Mouse (Mus musculus) forebrain, embryonic 16.5 days (tissue): ENCODE data around the gene Polr2e. TPM values are rescaled to one million over a fixed set of nuclear protein-coding genes. Genes with fewer than 3 reads are reported as not detected.
A peak's percentile ranks its signal among the peaks of the same experiment; 100 is the strongest.

ENCODE experiments used
- ATAC-seq: fragments of 200-750 bp; cut with Nextera tagmentation; 2 replicates; pipeline ENCODE4 v1.8.0; 2017; ENCODE audit warnings: mild to moderate bottlenecking, moderate library complexity
- H3K27ac ChIP-seq: fragments of 300-500 bp; sonication (generic); 2 replicates; pipeline ENCODE4 v1.5.1; 2014; ENCODE audit warnings: low read length, control low read depth
- H3K27me3 ChIP-seq: fragments of 300-500 bp; sonication (generic); replicated peaks from 2 replicates; pipeline ENCODE4 v1.6.1; 2014; ENCODE audit warnings: low read length; ENCODE audit not compliant: control insufficient read depth, insufficient read depth
- H3K36me3 ChIP-seq: fragments of 300-500 bp; sonication (generic); 2 replicates; pipeline ENCODE4 v1.6.1; 2014; ENCODE audit not compliant: control insufficient read depth, insufficient read depth
- H3K4me1 ChIP-seq: fragments of 300-500 bp; sonication (generic); replicated peaks from 2 replicates; pipeline ENCODE4 v1.6.1; 2014; ENCODE audit warnings: low read length; ENCODE audit not compliant: control insufficient read depth, insufficient read depth
- H3K4me2 ChIP-seq: fragments of 300-500 bp; sonication (generic); 2 replicates; pipeline ENCODE4 v1.6.1; 2014; ENCODE audit warnings: mild to moderate bottlenecking, low read length, control low read depth
- H3K4me3 ChIP-seq: fragments of 300-500 bp; sonication (generic); replicated peaks from 2 replicates; pipeline ENCODE4 v1.5.1; 2014; ENCODE audit warnings: mild to moderate bottlenecking, low read length, control low read depth
- H3K9ac ChIP-seq: fragments of 300-500 bp; sonication (generic); replicated peaks from 2 replicates; pipeline ENCODE4 v1.6.1; 2014; ENCODE audit warnings: low read depth, low read length, control low read depth
- H3K9me3 ChIP-seq: fragments of 300-500 bp; sonication (generic); 2 replicates; pipeline ENCODE4 v1.6.1; 2016; ENCODE audit warnings: low read length; ENCODE audit not compliant: control insufficient read depth
- WGBS: fragments of 180-500 bp; shearing (Covaris S2); extraction: QIAGEN DNeasy Blood & Tissue Kit; methylation state at CpG from one replicate; pipeline ENCODE4 v1.1.7; 2014; 5-methylcytosine and 5-hydroxymethylcytosine counted together
- polyA plus RNA-seq: library from polyadenylated mRNA; unstranded; fragments of >200 nt; fragmentation: Nextera tagmentation; extraction: Ambion mirVana; gene quantifications from 2 replicates; pipeline ENCODE4 v1.2.1, GENCODE M21; 2015

Polr2e gene
- polyA plus RNA-seq, 1 experiment from 2014 or later = 173 TPM

DNA sequence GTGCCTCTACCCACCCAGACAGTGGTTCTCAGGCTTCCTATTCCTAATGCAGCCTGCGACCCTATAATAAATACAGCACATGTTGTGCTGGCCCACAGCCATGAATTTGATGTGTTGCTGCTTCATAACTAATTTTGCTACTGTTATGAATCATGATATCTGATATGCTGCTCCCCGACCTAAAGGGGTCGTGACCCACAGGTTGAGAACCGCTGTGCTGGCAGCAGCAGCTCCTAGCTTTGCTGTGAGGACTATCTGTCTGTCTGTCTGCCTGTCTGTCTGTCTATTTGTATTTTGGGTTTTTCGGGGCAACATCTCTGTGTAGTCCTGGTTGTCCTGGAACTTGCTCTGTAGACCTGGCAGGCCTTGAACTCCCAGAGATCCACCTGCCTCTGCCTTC is 15.8 kb downstream of the Polr2e start:
- ATAC-seq = no peak
- H3K9me3 ChIP-seq = no peaks in the 10 kb centered on the region
- H3K27me3 ChIP-seq = peaks cover 11% of the 10 kb centered on the region
- H3K27ac ChIP-seq = no peak overlapping the region
- WGBS = 81% methylated on average over 5 of the region's 5 CpGs
- no peak overlapping the region for H3K9ac ChIP-seq
- no peaks in the 10 kb centered on the region for H3K4me1 ChIP-seq
- no peaks in the 10 kb centered on the region for H3K36me3 ChIP-seq
- no peak overlapping the region for H3K4me3 ChIP-seq
- H3K4me2 ChIP-seq = no peak overlapping the region

DNA sequence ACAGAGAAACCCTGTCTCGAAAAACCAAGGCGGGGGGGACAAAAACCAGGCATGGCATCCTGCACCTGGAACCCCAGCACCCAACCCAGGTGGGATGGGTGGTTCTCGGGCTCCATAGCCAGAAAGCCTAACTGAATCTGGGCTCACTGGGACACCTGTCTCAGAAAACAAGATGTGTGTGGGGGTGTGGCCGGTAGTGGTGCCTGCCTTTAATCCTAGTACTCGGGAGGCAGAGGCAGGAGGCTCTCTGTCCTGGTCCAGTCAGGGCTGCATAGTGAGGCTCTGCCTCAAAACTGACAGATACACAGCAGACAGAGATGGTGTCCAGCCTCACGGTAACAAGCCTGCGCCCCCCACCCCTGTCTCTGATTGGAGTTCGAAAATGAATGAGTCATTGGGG is 16.8 kb downstream of the Polr2e start:
- Histone ChIP-seq H3K4me3 (no peak overlapping the region), H3K27ac (no peak overlapping the region), H3K36me3 (no peaks in the 10 kb centered on the region), H3K4me2 (no peak overlapping the region), H3K4me1 (no peaks in the 10 kb centered on the region), H3K27me3 (peaks cover 16% of the 10 kb centered on the region), H3K9ac (no peak overlapping the region), H3K9me3 (no peaks in the 10 kb centered on the region)
- WGBS = 93% methylated on average over 8 of the region's 8 CpGs
- no peak for ATAC-seq

DNA sequence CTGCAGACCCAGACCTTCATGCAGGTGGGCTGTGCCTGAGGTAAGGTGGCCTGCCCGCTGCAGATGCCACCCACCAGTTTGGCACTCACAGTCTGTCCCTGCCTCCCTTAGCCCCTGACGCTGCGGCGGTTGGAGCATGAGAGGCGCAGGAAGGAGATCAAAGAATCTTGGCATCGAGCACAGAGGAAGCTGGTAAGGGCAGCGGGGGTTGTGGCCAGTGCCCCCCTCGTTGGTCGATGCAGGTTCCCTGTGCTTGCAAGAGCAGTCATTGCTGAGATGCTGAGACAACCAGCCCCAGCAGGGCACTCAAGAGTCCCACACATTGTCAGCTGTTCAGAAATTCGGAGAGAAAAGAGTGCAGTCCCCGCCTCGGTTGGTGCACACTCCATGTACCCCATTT is 17.4 kb downstream of the Polr2e start:
- H3K4me3 ChIP-seq = no peak overlapping the region
- H3K36me3 ChIP-seq = no peaks in the 10 kb centered on the region
- no peak for ATAC-seq
- peaks cover 20% of the 10 kb centered on the region for H3K27me3 ChIP-seq
- no peak overlapping the region for H3K9ac ChIP-seq
- WGBS = 88% methylated on average over 12 of the region's 12 CpGs
- H3K4me1 ChIP-seq = no peaks in the 10 kb centered on the region
- H3K4me2 ChIP-seq = no peak overlapping the region
- H3K9me3 ChIP-seq = no peaks in the 10 kb centered on the region
- no peak overlapping the region for H3K27ac ChIP-seq

DNA sequence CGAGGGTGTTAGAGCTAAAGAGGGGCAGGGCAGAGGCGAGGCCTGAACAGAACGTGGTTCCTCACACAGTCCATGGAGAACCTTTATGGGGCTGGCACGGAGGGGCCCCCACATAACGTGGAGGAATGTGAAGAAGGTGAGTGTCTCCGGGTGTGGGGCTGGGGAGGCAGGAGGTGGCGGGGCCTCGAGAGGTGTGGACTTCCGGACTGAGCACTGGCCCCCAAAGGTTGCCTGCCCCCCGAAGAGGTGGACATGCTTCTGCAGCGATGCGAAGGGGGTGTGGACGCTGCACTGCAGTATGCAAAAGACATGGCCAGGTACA is 18.3 kb downstream of the Polr2e start:
- H3K27me3 ChIP-seq = peaks cover 21% of the 10 kb centered on the region
- 93% methylated on average over 13 of the region's 13 CpGs for WGBS
- H3K4me2 ChIP-seq = no peak overlapping the region

DNA sequence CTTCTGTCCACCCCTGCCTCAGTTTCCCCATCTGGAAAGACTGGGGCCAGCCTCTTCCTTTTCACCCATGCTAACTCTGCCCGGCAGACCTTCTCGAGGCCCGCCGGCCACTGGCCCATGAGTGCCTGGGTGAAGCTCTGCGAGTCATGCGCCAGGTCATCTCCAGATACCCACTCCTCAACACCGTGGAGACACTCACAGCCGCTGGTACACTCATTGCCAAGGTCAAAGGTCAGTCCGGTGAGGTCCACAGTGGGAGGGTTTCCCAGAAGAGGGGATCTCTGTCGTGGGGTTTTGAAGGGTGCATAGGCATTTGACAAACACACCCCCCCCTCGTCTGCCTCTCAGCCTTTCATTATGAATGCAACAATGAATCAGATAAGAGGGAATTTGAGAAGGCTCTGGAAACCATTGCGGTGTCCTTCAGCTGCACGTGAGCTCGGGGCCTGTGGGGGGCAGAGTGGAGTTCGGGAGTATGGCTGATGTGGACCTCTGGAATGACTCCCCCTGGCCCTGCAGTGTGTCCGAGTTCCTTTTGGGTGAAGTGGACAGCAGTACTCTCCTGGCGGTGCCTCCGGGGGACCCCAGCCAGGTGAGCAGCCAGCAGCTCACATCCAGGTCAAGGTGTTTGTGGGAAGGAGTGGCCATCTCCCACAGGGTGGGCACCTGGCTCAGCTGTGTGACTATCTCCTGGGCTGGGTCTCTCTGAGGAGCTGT is 18.8 kb downstream of the Polr2e start:
- ATAC-seq = no peak
- Histone ChIP-seq H3K4me2 (no peak overlapping the region), H3K9ac (no peak overlapping the region), H3K27ac (no peak overlapping the region), H3K4me1 (no peaks in the 10 kb centered on the region), H3K27me3 (peaks cover 27% of the 10 kb centered on the region), H3K36me3 (no peaks in the 10 kb centered on the region), H3K9me3 (no peaks in the 10 kb centered on the region), H3K4me3 (no peak overlapping the region)
- WGBS = 82% methylated on average over 18 of the region's 18 CpGs

More for the DNA sequence above, 18.3 kb downstream of the Polr2e start:
- no peak overlapping the region for H3K27ac ChIP-seq
- no peak for ATAC-seq
- no peak overlapping the region for H3K4me3 ChIP-seq
- no peaks in the 10 kb centered on the region for H3K4me1 ChIP-seq
- no peak overlapping the region for H3K9ac ChIP-seq
- no peaks in the 10 kb centered on the region for H3K9me3 ChIP-seq
- no peaks in the 10 kb centered on the region for H3K36me3 ChIP-seq

DNA sequence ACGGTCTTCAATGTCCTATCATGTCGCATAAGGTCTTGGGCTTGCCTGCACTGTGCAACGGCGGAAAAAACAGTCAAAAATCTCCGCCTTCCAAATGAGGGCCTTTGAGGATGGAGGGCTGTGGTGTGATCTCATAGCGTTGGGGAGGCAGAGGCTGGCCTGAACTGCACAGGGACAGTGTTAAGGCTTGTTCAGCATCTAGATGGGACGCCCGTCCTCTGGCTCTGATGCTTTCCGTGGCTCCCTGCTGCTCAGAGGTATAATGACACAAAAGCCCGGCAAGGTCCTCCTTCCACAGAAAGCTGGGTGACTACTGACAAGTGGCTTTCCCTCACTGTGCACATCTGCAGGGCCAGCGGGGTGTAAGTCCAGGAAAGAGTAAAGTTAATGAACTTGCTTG is 19.4 kb downstream of the Polr2e start:
- H3K4me2 ChIP-seq = no peak overlapping the region
- H3K27ac ChIP-seq = no peak overlapping the region
- no peak overlapping the region for H3K4me3 ChIP-seq
- no peak overlapping the region for H3K9ac ChIP-seq
- H3K4me1 ChIP-seq = no peaks in the 10 kb centered on the region
- no peaks in the 10 kb centered on the region for H3K9me3 ChIP-seq
- peaks cover 30% of the 10 kb centered on the region for H3K27me3 ChIP-seq
- no peak for ATAC-seq
- WGBS = 20% methylated on average over 11 of the region's 11 CpGs
- H3K36me3 ChIP-seq = no peaks in the 10 kb centered on the region

DNA sequence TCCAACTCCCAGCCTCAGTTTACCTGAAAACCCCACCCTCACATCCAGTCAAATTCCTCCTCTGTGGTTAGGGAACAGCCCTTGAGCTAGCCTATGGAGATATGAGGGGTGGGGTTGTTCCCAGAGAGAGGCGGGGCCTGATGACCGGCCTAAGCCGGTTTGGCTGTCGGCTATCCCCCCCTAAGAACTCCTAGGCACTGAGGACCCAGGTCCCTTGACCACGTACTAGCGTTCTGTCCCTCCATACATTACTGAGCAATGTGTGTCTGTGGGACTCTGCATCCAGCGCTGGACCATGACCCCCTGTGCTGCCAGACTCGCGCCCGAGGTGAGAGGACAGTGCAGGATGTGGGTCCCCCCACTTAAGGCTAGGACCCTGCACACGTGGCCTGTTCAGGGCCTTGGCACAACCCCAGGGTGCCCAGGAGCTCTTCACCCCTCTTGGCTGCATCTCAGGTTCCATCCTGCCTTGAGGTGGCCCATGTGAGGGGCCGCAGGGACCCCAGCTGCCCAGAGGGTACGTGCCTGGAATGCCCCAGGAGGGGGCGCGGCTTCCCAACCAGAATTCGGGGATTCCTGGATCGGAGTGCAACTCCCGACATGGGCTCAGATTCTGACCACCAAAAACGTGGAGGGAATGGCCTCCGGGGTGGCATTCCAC is 20.0 kb downstream of the Polr2e start:
- Histone ChIP-seq H3K4me3 (no peak overlapping the region), H3K4me2 (no peak overlapping the region), H3K9ac (peak overlapping the region; percentile 31; the same call in 1 of the 2 replicates), H3K36me3 (no peaks in the 10 kb centered on the region), H3K27me3 (peaks cover 36% of the 10 kb centered on the region), H3K4me1 (no peaks in the 10 kb centered on the region), H3K9me3 (no peaks in the 10 kb centered on the region), H3K27ac (no peak overlapping the region)
- ATAC-seq = no peak
- WGBS = 5% methylated on average over 20 of the region's 20 CpGs

DNA sequence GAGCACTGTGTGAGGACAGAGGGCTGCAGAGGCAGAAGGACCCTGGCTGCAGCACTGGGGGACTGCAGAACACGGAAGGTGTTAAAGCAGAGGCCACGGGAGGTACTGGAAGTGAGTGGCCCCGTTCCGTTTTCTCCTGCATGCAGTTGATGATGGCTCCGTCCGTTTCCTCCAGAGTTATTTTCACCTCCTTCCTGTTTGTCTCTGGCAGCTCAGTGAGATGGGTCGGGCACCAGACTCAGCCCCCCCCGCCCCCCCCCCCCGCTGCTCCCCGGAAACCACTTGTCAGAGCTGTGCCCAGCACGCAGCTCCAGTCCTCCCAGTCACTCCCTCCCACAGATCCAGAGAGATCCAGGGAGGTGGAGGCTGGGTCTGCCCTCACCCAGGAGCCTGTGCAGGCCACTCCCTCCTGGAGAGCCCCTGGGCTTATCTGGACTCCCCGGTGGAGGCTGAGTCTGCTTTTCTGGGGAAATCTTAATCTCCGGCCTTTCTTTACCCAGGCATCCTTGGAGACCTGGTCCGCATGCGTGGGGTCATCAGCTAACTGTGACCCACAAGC is 20.8 kb downstream of the Polr2e start:
- Histone ChIP-seq H3K27ac (no peak overlapping the region), H3K27me3 (peaks cover 44% of the 10 kb centered on the region), H3K4me1 (no peaks in the 10 kb centered on the region), H3K4me2 (no peak overlapping the region), H3K9me3 (no peaks in the 10 kb centered on the region), H3K4me3 (no peak overlapping the region), H3K9ac (no peak overlapping the region), H3K36me3 (no peaks in the 10 kb centered on the region)
- 9% methylated on average over 15 of the region's 15 CpGs for WGBS
- no peak for ATAC-seq

DNA sequence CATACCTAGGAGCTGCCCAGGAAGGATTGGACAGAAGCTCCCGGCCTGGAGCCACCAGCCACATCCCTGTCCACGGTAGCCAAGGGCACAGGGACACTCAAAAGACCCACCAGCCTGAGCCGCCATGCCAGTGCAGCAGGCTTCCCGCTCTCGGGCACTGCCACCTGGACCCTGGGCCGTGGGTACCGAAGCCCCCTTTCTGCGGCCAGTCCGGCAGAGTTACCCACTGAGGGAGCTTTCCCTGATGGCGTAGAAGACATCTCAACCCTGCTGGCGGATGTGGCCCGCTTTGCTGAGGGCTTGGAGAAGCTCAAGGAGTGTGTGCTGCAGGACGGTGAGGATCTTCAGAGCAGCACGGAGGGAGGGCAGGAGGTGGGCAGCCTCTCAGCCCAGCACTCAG is 21.8 kb downstream of the Polr2e start:
- WGBS = 80% methylated on average over 14 of the region's 14 CpGs
- ATAC-seq = no peak

More for the DNA sequence above, 21.8 kb downstream of the Polr2e start:
- Histone ChIP-seq H3K4me1 (no peaks in the 10 kb centered on the region), H3K27ac (no peak overlapping the region), H3K9me3 (no peaks in the 10 kb centered on the region), H3K27me3 (peaks cover 54% of the 10 kb centered on the region), H3K4me3 (no peak overlapping the region), H3K36me3 (no peaks in the 10 kb centered on the region), H3K4me2 (no peak overlapping the region), H3K9ac (no peak overlapping the region)
